Mouse (Mus musculus) intestine, embryonic 14.5 days (tissue): ENCODE data around the gene Vwa7. TPM values are rescaled to one million over a fixed set of nuclear protein-coding genes. Genes with fewer than 3 reads are reported as not detected.

Experiments used
- ATAC-seq: fragments of 200-750 bp; cut with Nextera tagmentation; replicated peaks from 2 replicates; pipeline ENCODE4 v1.8.0; 2017; ENCODE audit warnings: low read depth, moderate number of reproducible peaks, moderate TSS enrichment, moderate library complexity; ENCODE audit not compliant: low FRiP score, low TSS enrichment
- DNase-seq: peaks from one replicate; pipeline ENCODE4 v3.0.0-alpha.2; 2018; ENCODE audit warnings: low spot score
- H3K27ac ChIP-seq: fragments of 300-500 bp; sonication (generic); 2 replicates; pipeline ENCODE4 v1.5.1; 2014; ENCODE audit warnings: low read depth, mild to moderate bottlenecking, control low read depth
- H3K27me3 ChIP-seq: fragments of 300-500 bp; sonication (generic); replicated peaks from 2 replicates; pipeline ENCODE4 v1.6.1; 2014; ENCODE audit warnings: low read length, control low read depth; ENCODE audit not compliant: control insufficient read depth, insufficient read depth
- H3K36me3 ChIP-seq: fragments of 300-500 bp; sonication (generic); 2 replicates; pipeline ENCODE4 v1.6.1; 2014; ENCODE audit warnings: low read length, control low read depth; ENCODE audit not compliant: control insufficient read depth, insufficient read depth
- H3K4me1 ChIP-seq: fragments of 300-500 bp; sonication (generic); replicated peaks from 2 replicates; pipeline ENCODE4 v1.6.1; 2014; ENCODE audit warnings: low read length, control low read depth, mixed read lengths; ENCODE audit not compliant: control insufficient read depth, insufficient read depth
- H3K4me2 ChIP-seq: fragments of 300-500 bp; sonication (generic); 2 replicates; pipeline ENCODE4 v1.6.1; 2014; ENCODE audit warnings: low read length
- H3K4me3 ChIP-seq: fragments of 300-500 bp; sonication (generic); 2 replicates; pipeline ENCODE4 v1.5.1; 2014; ENCODE audit warnings: low read depth, low read length, control low read depth, mixed read lengths
- H3K9ac ChIP-seq: fragments of 300-500 bp; sonication (generic); 2 replicates; pipeline ENCODE4 v1.6.1; 2014; ENCODE audit warnings: mild to moderate bottlenecking, low read length
- H3K9me3 ChIP-seq: fragments of 300-500 bp; sonication (generic); 2 replicates; pipeline ENCODE4 v1.6.1; 2016; ENCODE audit warnings: low read length, control low read depth; ENCODE audit not compliant: control insufficient read depth
- WGBS: fragments of 180-500 bp; shearing (Covaris S2); extraction: QIAGEN DNeasy Blood & Tissue Kit; methylation state at CpG from one replicate; pipeline ENCODE4 v1.1.7; 2014; 5-methylcytosine and 5-hydroxymethylcytosine counted together
- polyA plus RNA-seq: library from polyadenylated mRNA; unstranded; fragments of >200 nt; fragmentation: Nextera tagmentation; extraction: Ambion mirVana; gene quantifications from 2 replicates; pipeline ENCODE4 v1.2.1, GENCODE M21; 2014

The Vwa7 gene
- polyA plus RNA-seq, 1 experiment from 2014 or later, result 0.26 TPM

DNA sequence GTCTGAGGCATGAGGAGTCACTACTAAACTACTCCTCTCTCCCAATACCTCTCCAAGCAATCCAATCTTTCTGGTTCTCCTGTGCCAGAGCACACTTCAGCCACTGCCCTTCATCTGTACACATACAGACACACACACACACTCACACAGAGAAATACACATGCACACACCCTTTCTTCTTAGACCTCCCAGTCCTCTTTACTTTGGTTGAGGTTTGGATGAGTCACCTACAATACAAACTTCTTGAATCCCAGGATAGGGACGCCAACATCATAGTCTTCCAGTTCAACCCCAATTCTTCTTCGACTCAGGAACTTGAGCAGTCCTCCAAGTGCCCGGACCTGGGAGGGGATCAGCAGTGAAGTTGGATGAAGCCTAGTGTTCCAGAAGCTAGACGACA is 27.4 kb downstream of the Vwa7 start:
- no peaks in the 10 kb centered on the region for H3K9me3 ChIP-seq
- H3K4me3 ChIP-seq, result no peak overlapping the region
- WGBS, result 83% methylated on average over 4 of the region's 4 CpGs
- no peak overlapping the region for H3K4me2 ChIP-seq
- H3K9ac ChIP-seq, result no peak overlapping the region
- ATAC-seq (no peak), DNase-seq (no peak)
- H3K36me3 ChIP-seq, result no peaks in the 10 kb centered on the region
- no peak overlapping the region for H3K27ac ChIP-seq
- no peaks in the 10 kb centered on the region for H3K27me3 ChIP-seq
- H3K4me1 ChIP-seq, result peaks cover 30% of the 10 kb centered on the region

DNA sequence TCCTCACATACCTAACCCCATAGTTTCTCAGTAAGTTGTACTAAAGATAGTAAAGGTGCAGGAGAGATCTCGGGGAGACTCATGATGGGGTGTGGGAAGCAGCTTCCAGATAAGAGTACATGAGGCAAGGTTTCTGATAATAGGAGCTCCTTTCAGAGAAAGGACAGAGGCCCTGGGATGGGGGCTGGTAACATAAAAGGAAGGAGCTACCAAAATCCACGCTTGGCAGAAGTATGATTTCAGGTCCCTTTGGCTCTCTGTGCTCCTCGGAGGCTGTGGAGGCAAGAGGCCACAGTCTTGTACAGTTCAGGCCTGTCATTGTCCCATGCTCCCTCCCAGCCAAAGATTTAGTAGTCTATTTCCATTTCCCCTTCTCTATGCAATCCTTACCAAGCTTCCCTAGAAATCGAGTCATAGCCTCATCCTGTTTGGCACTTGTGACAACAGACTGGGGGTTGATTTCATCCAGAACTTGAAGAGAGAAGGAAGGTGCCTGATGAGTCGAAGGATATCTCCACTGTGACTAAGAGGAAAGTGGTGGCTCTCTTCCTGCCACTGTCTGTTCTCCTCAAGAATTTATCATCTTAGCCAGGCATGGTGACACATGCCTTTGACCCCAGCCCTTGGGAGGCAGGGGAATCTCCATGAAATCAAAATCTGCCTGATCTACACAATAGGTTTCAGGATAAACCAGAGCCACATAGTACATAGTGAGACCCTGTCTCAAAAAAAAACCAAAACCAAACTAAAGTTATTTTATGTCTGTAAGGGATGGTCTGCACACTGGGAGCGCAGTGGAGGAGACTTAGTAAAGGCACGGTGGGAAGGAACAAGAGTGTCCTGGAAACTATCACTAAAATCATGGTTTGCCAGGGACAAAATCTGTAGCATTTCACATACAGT is 28.8 kb downstream of the Vwa7 start:
- no peaks in the 10 kb centered on the region for H3K27me3 ChIP-seq
- ATAC-seq (no peak), DNase-seq (no peak)
- H3K4me2 ChIP-seq, result peak overlapping the region; percentile 98
- peak overlapping the region; percentile 55 for H3K4me3 ChIP-seq
- H3K27ac ChIP-seq, result peak overlapping the region; percentile 89; the same call in 1 of the 2 replicates
- 75% methylated on average over 7 of the region's 7 CpGs for WGBS
- peak overlapping the region; percentile 90 for H3K9ac ChIP-seq
- no peaks in the 10 kb centered on the region for H3K9me3 ChIP-seq
- peaks cover 40% of the 10 kb centered on the region for H3K4me1 ChIP-seq
- H3K36me3 ChIP-seq, result no peaks in the 10 kb centered on the region

DNA sequence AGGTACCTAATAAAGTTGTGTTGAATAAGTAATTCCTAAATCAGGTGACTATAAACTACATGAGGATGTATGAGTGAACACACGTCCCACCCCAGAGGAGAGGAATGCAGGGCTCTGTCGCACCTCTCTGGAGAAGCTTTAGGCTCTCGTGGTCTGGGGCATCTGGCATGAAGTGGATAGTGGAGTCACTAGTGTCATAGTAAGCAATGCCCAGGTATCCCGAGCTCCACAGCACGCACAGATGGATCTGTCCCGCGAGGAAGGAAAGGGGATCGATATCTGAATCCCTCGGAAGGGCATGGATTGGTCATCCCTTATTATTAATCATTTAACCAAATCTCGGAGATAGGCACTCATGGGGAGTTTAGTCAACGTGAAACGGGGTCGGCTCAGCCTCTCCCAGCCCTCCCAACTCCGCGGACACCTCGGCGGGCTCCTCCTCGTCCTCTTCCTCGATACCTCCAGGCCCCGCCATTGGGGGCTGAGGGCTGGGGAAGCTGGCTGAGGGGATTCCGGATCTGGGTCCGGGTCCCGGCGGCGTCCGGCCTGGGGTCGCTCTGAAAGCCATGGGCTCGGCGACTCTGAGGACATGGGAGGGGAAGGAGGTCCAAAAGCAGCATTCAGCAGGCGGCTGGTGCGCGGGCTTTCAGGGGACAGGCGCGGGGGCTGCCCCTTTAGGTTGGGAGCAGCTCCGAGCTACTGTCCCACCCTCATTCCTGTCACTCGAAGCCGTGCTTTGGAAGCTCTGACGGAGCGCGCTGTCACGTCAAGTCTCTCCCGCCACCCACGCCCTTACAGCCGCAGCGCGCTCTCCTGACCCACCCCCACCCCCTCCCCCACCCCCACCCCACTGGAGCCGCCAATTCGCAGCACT is 29.7 kb downstream of the Vwa7 start:
- Histone ChIP-seq H3K4me3 (peak overlapping the region; percentile 55), H3K4me1 (peaks cover 40% of the 10 kb centered on the region), H3K9me3 (no peaks in the 10 kb centered on the region), H3K27ac (peak overlapping the region; percentile 89), H3K4me2 (peak overlapping the region; percentile 98), H3K27me3 (no peaks in the 10 kb centered on the region), H3K36me3 (no peaks in the 10 kb centered on the region), H3K9ac (peak overlapping the region; percentile 90)
- peak; percentile 3; the same call in 1 of the 2 replicates for ATAC-seq
- WGBS, result 4% methylated on average over 48 of the region's 48 CpGs
- peak; percentile 81 for DNase-seq

GRCm38 (mm10) chr17:35046681-35047455 is 30.5 kb downstream of the Vwa7 start, which contains the start of gene Msh5:
Msh5 (minus strand) TSS chr17:35046745.
- H3K27ac ChIP-seq, result peak within 1 kb of the TSS; percentile 96
- DNase-seq (peak; percentile 98), ATAC-seq (peak; percentile 90)
- H3K36me3 ChIP-seq, result no peaks in the 10 kb centered on the region
- peak within 1 kb of the TSS; percentile 98 for H3K4me2 ChIP-seq
- WGBS, result 2% methylated on average over 33 of the region's 33 CpGs
- peak within 1 kb of the TSS; percentile 90 for H3K9ac ChIP-seq
- H3K4me3 ChIP-seq, result peak within 1 kb of the TSS; percentile 55
- H3K4me1 ChIP-seq, result peaks cover 40% of the 10 kb centered on the region
- H3K27me3 ChIP-seq, result no peaks in the 10 kb centered on the region
- H3K9me3 ChIP-seq, result no peaks in the 10 kb centered on the region

GRCm38 (mm10) chr17:35047688-35048087 is 31.3 kb downstream of the Vwa7 start:
- Histone ChIP-seq H3K36me3 (peaks cover 6% of the 10 kb centered on the region), H3K4me3 (peak overlapping the region; percentile 55; the same call in 1 of the 2 replicates), H3K9me3 (no peaks in the 10 kb centered on the region), H3K27ac (peak overlapping the region; percentile 96), H3K27me3 (no peaks in the 10 kb centered on the region), H3K4me1 (peaks cover 48% of the 10 kb centered on the region), H3K4me2 (peak overlapping the region; percentile 98), H3K9ac (0 out of 2 replicates have a peak overlapping the region, but pooled peaks have one; percentile 4)
- WGBS, result 50% methylated on average over 1 of the region's 1 CpGs
- DNase-seq (no peak), ATAC-seq (no peak)

GRCm38 (mm10) chr17:35048149-35048931 is 32.0 kb downstream of the Vwa7 start:
- 28% methylated on average over 11 of the region's 11 CpGs for WGBS

DNA sequence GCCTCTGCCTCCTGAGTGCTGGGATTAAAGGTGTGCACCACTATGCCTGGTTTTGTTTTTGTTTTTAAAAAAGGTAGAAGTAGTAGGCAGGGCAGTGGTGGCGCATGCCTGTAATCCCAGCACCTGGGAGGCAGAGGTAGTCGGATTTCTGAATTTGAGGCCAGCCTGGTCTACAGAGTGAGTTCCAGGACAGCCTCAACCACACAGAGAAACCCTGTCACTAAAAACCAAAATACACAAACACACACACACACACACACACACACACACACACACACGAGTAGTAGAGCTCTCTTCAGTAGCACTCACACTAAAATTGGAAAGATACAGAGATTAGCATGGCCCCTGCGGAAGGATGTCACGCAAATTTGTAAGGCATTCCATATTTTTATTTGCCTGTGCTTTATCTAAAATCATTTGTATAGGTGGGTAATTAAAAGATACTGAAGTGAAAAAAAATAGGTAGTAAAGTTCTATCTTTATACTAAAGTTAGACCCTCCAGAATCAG is 32.6 kb downstream of the Vwa7 start:
- Histone ChIP-seq H3K27me3 (no peaks in the 10 kb centered on the region), H3K9ac (no peak overlapping the region), H3K4me1 (peaks cover 51% of the 10 kb centered on the region), H3K27ac (peak overlapping the region; percentile 96), H3K4me3 (no peak overlapping the region; the same call in 1 of the 2 replicates), H3K9me3 (no peaks in the 10 kb centered on the region), H3K36me3 (peaks cover 19% of the 10 kb centered on the region), H3K4me2 (peak overlapping the region; percentile 98)
- no peak for DNase-seq
- 69% methylated on average over 5 of the region's 5 CpGs for WGBS
- no peak for ATAC-seq

More at GRCm38 (mm10) chr17:35048149-35048931, 32.0 kb downstream of the Vwa7 start:
- peak overlapping the region; percentile 96 for H3K27ac ChIP-seq
- DNase-seq, result peak; percentile 62
- ATAC-seq, result no peak
- H3K27me3 ChIP-seq, result no peaks in the 10 kb centered on the region
- no peaks in the 10 kb centered on the region for H3K9me3 ChIP-seq
- peaks cover 13% of the 10 kb centered on the region for H3K36me3 ChIP-seq
- 0 out of 2 replicates have a peak overlapping the region, but pooled peaks have one; percentile 4 for H3K9ac ChIP-seq
- peaks cover 51% of the 10 kb centered on the region for H3K4me1 ChIP-seq
- H3K4me2 ChIP-seq, result peak overlapping the region; percentile 98
- no peak overlapping the region; the same call in 1 of the 2 replicates for H3K4me3 ChIP-seq
